In genomic region chr2:142900120-142900861, GRCm38 (mm10) we compare ENCODE assay signal across 8 mouse cellular contexts. TPM values are rescaled to one million over a fixed set of nuclear protein-coding genes. Genes with fewer than 3 reads are reported as not detected.
DNase-seq lines count a peak whose midpoint lies in the region; ATAC-seq and TF ChIP-seq lines count a peak whose summit lies in the region.

No protein-coding gene starts in this region.

- peak overlapping the region; percentile 80 for H3K27ac ChIP-seq in kidney, adult 2 months (ENCODE audit: insufficient read depth, low read depth, low read length)
- H3K27ac ChIP-seq in heart, postnatal 0 days (ENCODE audit: low read depth), result peak overlapping the region; percentile 89
- no peak overlapping the region for H3K27ac ChIP-seq in midbrain, embryonic 10.5 days (replicated peaks)

- peak overlapping the region; percentile 89; the same call in 1 of the 2 replicates for H3K9ac ChIP-seq in heart, postnatal 0 days (replicated peaks; ENCODE audit: low read depth, low read length)

- no peaks in the 10 kb centered on the region for H3K36me3 ChIP-seq in kidney, adult 2 months (ENCODE audit: control insufficient read depth, insufficient read depth, low read length)
- no peaks in the 10 kb centered on the region for H3K36me3 ChIP-seq in G1E (replicated peaks)
- no peaks in the 10 kb centered on the region for H3K36me3 ChIP-seq in heart, postnatal 0 days (replicated peaks; ENCODE audit: control insufficient read depth, insufficient read depth, low read length)
- no peaks in the 10 kb centered on the region for H3K36me3 ChIP-seq in midbrain, embryonic 10.5 days

- no peak for TF ChIP-seq EP300 in heart, postnatal 0 days (IDR thresholded peaks at IDR 0.05; ENCODE audit: low read depth)

- H3K4me1 ChIP-seq in kidney, adult 2 months (ENCODE audit: control insufficient read depth, insufficient read depth, low read length), result peaks cover 15% of the 10 kb centered on the region; the same call in 1 of the 2 replicates
- H3K4me1 ChIP-seq in G1E (ENCODE audit: insufficient read depth, low read depth, low read length), result peaks cover 24% of the 10 kb centered on the region
- peaks cover 17% of the 10 kb centered on the region; the same call in 1 of the 2 replicates for H3K4me1 ChIP-seq in heart, postnatal 0 days (ENCODE audit: control insufficient read depth, insufficient read depth)
- H3K4me1 ChIP-seq in midbrain, embryonic 10.5 days, result peaks cover 25% of the 10 kb centered on the region

- no peak for DNase-seq in kidney, adult 2 months
- no peak for DNase-seq in kidney, postnatal 36 days
- DNase-seq in G1E (ENCODE audit: low spot score), result peak; percentile 2
- no peak for DNase-seq in heart, postnatal 0 days (ENCODE audit: low spot score)
- DNase-seq in midbrain, embryonic 10.5 days (ENCODE audit: low spot score), result no peak
- no peak for DNase-seq in embryo, embryonic 9.5 days (ENCODE audit: extremely low spot score)
- no peak for DNase-seq in gastrocnemius, postnatal 4 days (ENCODE audit: low spot score in 2 of 2)
- no peak for DNase-seq in lung, postnatal 10 days

- peak overlapping the region; percentile 91 for H3K4me3 ChIP-seq in kidney, adult 2 months (ENCODE audit: insufficient read depth, low read depth, low read length)
- peak overlapping the region; percentile 82; the same call in 1 of the 2 replicates for H3K4me3 ChIP-seq in G1E (ENCODE audit: low read depth, low read length)
- peak overlapping the region; percentile 90 for H3K4me3 ChIP-seq in heart, postnatal 0 days (ENCODE audit: low read depth, low read length)
- H3K4me3 ChIP-seq in midbrain, embryonic 10.5 days, result peak overlapping the region; percentile 80

- 10% methylated on average over 10 of the region's 10 CpGs for WGBS in kidney, adult 2 months
- 31% methylated on average over 10 of the region's 10 CpGs for WGBS in heart, postnatal 0 days
- WGBS in midbrain, embryonic 10.5 days, result 66% methylated on average over 10 of the region's 10 CpGs

- ATAC-seq in G1E (ENCODE audit: extremely low read depth, insufficient number of reproducible peaks, low FRiP score, poor library complexity, severe bottlenecking), result no peak
- ATAC-seq in heart, postnatal 0 days (ENCODE audit: insufficient read depth, low read depth), result no peak

- H3K27me3 ChIP-seq in kidney, adult 2 months (replicated peaks; ENCODE audit: control insufficient read depth, insufficient read depth, low read length), result no peaks in the 10 kb centered on the region
- H3K27me3 ChIP-seq in G1E (ENCODE audit: insufficient read depth, low read length), result no peaks in the 10 kb centered on the region
- no peaks in the 10 kb centered on the region for H3K27me3 ChIP-seq in heart, postnatal 0 days (ENCODE audit: control insufficient read depth, insufficient read depth, low read length)
- peaks cover 10% of the 10 kb centered on the region for H3K27me3 ChIP-seq in midbrain, embryonic 10.5 days (ENCODE audit: low read depth, poor library complexity, severe bottlenecking)

- TF ChIP-seq CTCF in kidney, adult 2 months (conservative IDR thresholded peaks at IDR 0.05; ENCODE audit: insufficient read depth, insufficient read length, low read depth, low read length), result no peak
- no peak for TF ChIP-seq CTCF in G1E (IDR thresholded peaks at IDR 0.05; ENCODE audit: low read depth, low read length)
- TF ChIP-seq CTCF in heart, postnatal 0 days (IDR thresholded peaks at IDR 0.05; ENCODE audit: low read depth), result no peak

- H3K4me2 ChIP-seq in heart, postnatal 0 days (ENCODE audit: low read depth, low read length), result peak overlapping the region; percentile 88

- H3K9me3 ChIP-seq in G1E (replicated peaks), result no peaks in the 10 kb centered on the region
- H3K9me3 ChIP-seq in heart, postnatal 0 days (replicated peaks; ENCODE audit: control insufficient read depth, low read length), result no peaks in the 10 kb centered on the region
- H3K9me3 ChIP-seq in midbrain, embryonic 10.5 days (replicated peaks), result no peaks in the 10 kb centered on the region

- no peak for TF ChIP-seq POLR2A in kidney, adult 2 months (IDR thresholded peaks at IDR 0.05; ENCODE audit: low read depth, low read length)

RNA-seq across cellular contexts. Expression of gene Kif16b, which starts 1.0 kb away (rescaled TPM):
- polyA plus RNA-seq in kidney, adult 2 months (2012; rRNA removed), result 25.9 and 28.5 TPM in 2 replicates
- total RNA-seq in G1E (2014; fragmentation: Nextera tagmentation) (16.9 and 17.6 TPM in 2 replicates), G1E (2017) (15.6 and 17.2 TPM in 2 replicates)
- polyA plus RNA-seq in G1E (2012), result 3.5 and 3.9 TPM in 2 replicates
- total RNA-seq in heart, postnatal 0 days (2014; rRNA removed; ENCODE audit: low replicate concordance), result 34.6 and 38.1 TPM in 2 replicates
- 10.5 and 11.7 TPM in 2 replicates for polyA plus RNA-seq in heart, postnatal 0 days (2015; fragmentation: Nextera tagmentation; extraction: Ambion mirVana)
- polyA plus RNA-seq in midbrain, embryonic 10.5 days (2016; fragmentation: Nextera tagmentation; extraction: Ambion mirVana), result 5.2 and 6.1 TPM in 2 replicates
- total RNA-seq in gastrocnemius, postnatal 4 days (2021), result 10 to 100 TPM; 18.1 to 19.4 TPM
